ENCODE assay signal across 13 mouse cellular contexts in the genomic region with DNA sequence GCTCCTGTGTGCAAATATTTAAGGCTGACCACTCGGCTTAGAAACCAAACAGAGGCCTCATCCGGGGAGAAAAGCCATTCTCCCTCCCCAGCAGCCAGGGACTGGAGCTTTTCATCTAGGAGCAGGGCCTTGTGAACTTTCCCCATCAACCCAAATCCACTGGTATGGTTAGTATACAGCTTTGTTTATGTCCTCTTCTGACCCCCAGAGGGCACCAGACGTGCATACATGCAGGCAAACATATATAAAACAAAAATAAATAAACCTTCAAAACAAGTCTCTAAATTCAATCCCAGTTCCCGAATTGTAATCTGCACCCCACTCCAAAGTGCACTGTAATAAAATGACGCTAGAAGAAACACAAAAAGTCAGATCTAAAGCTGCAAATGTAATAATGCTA. TPM values are rescaled to one million over a fixed set of nuclear protein-coding genes. Genes with fewer than 3 reads are reported as not detected.
A peak's percentile ranks its signal among the peaks of the same experiment; 100 is the strongest.
DNase-seq lines count a peak whose midpoint lies in the region; ATAC-seq and TF ChIP-seq lines count a peak whose summit lies in the region.
"Had no signal": no experiment of that assay in that cellular context is flagged by ENCODE, and none has a peak within 500 bp of the region (broad histone marks: within the 10 kb centered on the region; RNA-seq: fewer than 3 reads in every experiment).

No protein-coding gene starts in this region.

- peak; percentile 47 for DNase-seq in liver
- DNase-seq in liver, embryonic 11.5 days (ENCODE audit: low spot score): no peak
- no peak for DNase-seq in left cerebral cortex, postnatal 4 days
- no peak for DNase-seq in gastrocnemius, adult 18-20 months (ENCODE audit: low spot score)
- DNase-seq: gastrocnemius, postnatal 36 days; right cerebral cortex, postnatal 4 days had no signal

- no peaks in the 10 kb centered on the region for H3K27me3 ChIP-seq in liver, embryonic 11.5 days (replicated peaks; ENCODE audit: control insufficient read depth, insufficient read depth, low read length)
- no peaks in the 10 kb centered on the region for H3K27me3 ChIP-seq in ES-Bruce4 (ENCODE audit: control insufficient read depth, insufficient read depth, low read length, poor library complexity, severe bottlenecking)
- H3K27me3 ChIP-seq: embryonic facial prominence, embryonic 12.5 days; hindbrain, embryonic 15.5 days; midbrain, embryonic 12.5 days had no signal

- TF ChIP-seq EP300 in ES-Bruce4 (IDR thresholded peaks at IDR 0.05; ENCODE audit: insufficient read depth, low read depth, low read length): no peak

- no peak overlapping the region for H3K4me3 ChIP-seq in liver, embryonic 11.5 days (ENCODE audit: low read depth, low read length)
- no peak overlapping the region for H3K4me3 ChIP-seq in ES-Bruce4 (ENCODE audit: low read depth, low read length)
- no peak overlapping the region for H3K4me3 ChIP-seq in bone marrow, adult 2 months (replicated peaks; ENCODE audit: control insufficient read depth, low read depth, low read length)
- H3K4me3 ChIP-seq: embryonic facial prominence, embryonic 12.5 days; hindbrain, embryonic 15.5 days; limb, embryonic 10.5 days; midbrain, embryonic 12.5 days had no signal

- no peak overlapping the region for H3K9ac ChIP-seq in liver, embryonic 11.5 days (ENCODE audit: low read depth, low read length)
- no peak overlapping the region for H3K9ac ChIP-seq in ES-Bruce4 (ENCODE audit: low read depth, poor library complexity, severe bottlenecking)
- H3K9ac ChIP-seq: embryonic facial prominence, embryonic 12.5 days; hindbrain, embryonic 15.5 days; midbrain, embryonic 12.5 days had no signal

- no peak for TF ChIP-seq POLR2A in ES-Bruce4 (IDR thresholded peaks at IDR 0.05; ENCODE audit: insufficient read depth, low read length)
- TF ChIP-seq POLR2A in bone marrow, adult 2 months (IDR thresholded peaks at IDR 0.05; ENCODE audit: borderline replicate concordance, control insufficient read depth, low read depth, low read length): no peak

- intact Hi-C loops in left cerebral cortex, postnatal 4 days (cut with DNase I): no loop called here

- no peaks in the 10 kb centered on the region for H3K9me3 ChIP-seq in liver, embryonic 11.5 days (ENCODE audit: control insufficient read depth, low read length)
- no peaks in the 10 kb centered on the region for H3K9me3 ChIP-seq in ES-Bruce4 (replicated peaks; ENCODE audit: control insufficient read depth, insufficient read depth, low read length, poor library complexity, severe bottlenecking)
- H3K9me3 ChIP-seq: embryonic facial prominence, embryonic 12.5 days; hindbrain, embryonic 15.5 days; limb, embryonic 10.5 days; midbrain, embryonic 12.5 days had no signal

- no peak overlapping the region for H3K27ac ChIP-seq in liver, embryonic 11.5 days (ENCODE audit: low read depth, low read length)
- H3K27ac ChIP-seq in ES-Bruce4 (ENCODE audit: insufficient read depth, low read length): no peak overlapping the region
- H3K27ac ChIP-seq in bone marrow, adult 2 months (ENCODE audit: control insufficient read depth, insufficient read depth, low read depth, low read length, poor library complexity): no peak overlapping the region
- H3K27ac ChIP-seq: embryonic facial prominence, embryonic 12.5 days; hindbrain, embryonic 15.5 days; limb, embryonic 10.5 days; midbrain, embryonic 12.5 days had no signal

- H3K4me2 ChIP-seq in liver, embryonic 11.5 days: no peak overlapping the region
- H3K4me2 ChIP-seq: embryonic facial prominence, embryonic 12.5 days; hindbrain, embryonic 15.5 days; midbrain, embryonic 12.5 days had no signal

- no peak for ATAC-seq in liver, embryonic 11.5 days (replicated peaks; ENCODE audit: low FRiP score)
- ATAC-seq in neutrophil, adult 5-6 weeks (ENCODE audit: extremely low read depth, insufficient number of reproducible peaks, low FRiP score, poor library complexity, severe bottlenecking): peak; percentile 44; the same call in 1 of the 2 replicates

- TF ChIP-seq CTCF in ES-Bruce4 (IDR thresholded peaks at IDR 0.05; ENCODE audit: low read depth, low read length): peak; percentile 8
- TF ChIP-seq CTCF in bone marrow, adult 2 months (IDR thresholded peaks at IDR 0.05; ENCODE audit: control insufficient read depth, insufficient read depth, low read length): peak; percentile 42

- WGBS in liver, embryonic 11.5 days: 38% methylated on average over 5 of the region's 5 CpGs
- WGBS in bone marrow, adult 2 months: 46% methylated on average over 5 of the region's 5 CpGs

- H3K4me1 ChIP-seq in liver, embryonic 11.5 days (replicated peaks; ENCODE audit: control insufficient read depth, insufficient read depth, low read length): no peaks in the 10 kb centered on the region; the same call in 1 of the 2 replicates
- peaks cover 3% of the 10 kb centered on the region for H3K4me1 ChIP-seq in ES-Bruce4 (ENCODE audit: control insufficient read depth, insufficient read depth, low read length)
- H3K4me1 ChIP-seq in bone marrow, adult 2 months (ENCODE audit: control insufficient read depth, insufficient read depth, low read length): no peaks in the 10 kb centered on the region
- H3K4me1 ChIP-seq: embryonic facial prominence, embryonic 12.5 days; hindbrain, embryonic 15.5 days; limb, embryonic 10.5 days; midbrain, embryonic 12.5 days had no signal

- H3K36me3 ChIP-seq in liver, embryonic 11.5 days (ENCODE audit: control insufficient read depth, insufficient read depth, low read length): no peaks in the 10 kb centered on the region
- no peaks in the 10 kb centered on the region for H3K36me3 ChIP-seq in ES-Bruce4 (ENCODE audit: control insufficient read depth, insufficient read depth, low read length, poor library complexity, severe bottlenecking)
- H3K36me3 ChIP-seq: embryonic facial prominence, embryonic 12.5 days; hindbrain, embryonic 15.5 days; limb, embryonic 10.5 days; midbrain, embryonic 12.5 days had no signal

RNA-seq across cellular contexts. Expression of gene Gp1ba, which starts 9.4 kb away (rescaled TPM):
- 15.3 and 16.4 TPM in 2 replicates for polyA plus RNA-seq in liver, embryonic 11.5 days (2014; fragmentation: Nextera tagmentation; extraction: Ambion mirVana)
- not detected in 2 replicates for polyA plus RNA-seq in ES-Bruce4 (2011; ENCODE audit: insufficient read depth, insufficient read length, low read depth, missing spikeins)
- polyA plus RNA-seq in bone marrow, adult 2 months (2011; ENCODE audit: insufficient read depth, insufficient read length, low replicate concordance, missing spikeins): 8.6 and 28.3 TPM in 2 replicates
- total RNA-seq in neutrophil, adult 5-6 weeks (2017): 1.4 and 1.7 TPM in 2 replicates
- under 1 TPM in 1 of 2 experiments, not detected in 1; 0.18 TPM for total RNA-seq in left cerebral cortex, postnatal 4 days (2021)
- total RNA-seq in gastrocnemius, adult 18-20 months (2021): under 1 TPM in 1 of 2 experiments, not detected in 1; 0.09 TPM
- total RNA-seq: gastrocnemius, postnatal 36 days had no signal

RNA-seq across cellular contexts. Expression of gene Chrne, which starts 10.5 kb away (rescaled TPM):
- not detected in 2 replicates for polyA plus RNA-seq in liver, embryonic 11.5 days (2014; fragmentation: Nextera tagmentation; extraction: Ambion mirVana)
- 0.56 TPM in 1 of 2 replicates, not detected in the other for polyA plus RNA-seq in ES-Bruce4 (2011; ENCODE audit: insufficient read depth, insufficient read length, low read depth, missing spikeins)
- 2.0 TPM in 1 of 2 replicates, not detected in the other for polyA plus RNA-seq in bone marrow, adult 2 months (2011; ENCODE audit: insufficient read depth, insufficient read length, low replicate concordance, missing spikeins)
- total RNA-seq in neutrophil, adult 5-6 weeks (2017): 1.7 TPM in 1 of 2 replicates, not detected in the other
- not detected for total RNA-seq in left cerebral cortex, postnatal 4 days (2021)
- 10 to 100 TPM; 14.7 to 20.6 TPM for total RNA-seq in gastrocnemius, adult 18-20 months (2021)
- polyA plus RNA-seq: embryonic facial prominence, embryonic 12.5 days; limb, embryonic 10.5 days had no signal

RNA-seq across cellular contexts. Expression of gene 4930544D05Rik, which starts 13.9 kb away (rescaled TPM):
- polyA plus RNA-seq in liver, embryonic 11.5 days (2014; fragmentation: Nextera tagmentation; extraction: Ambion mirVana): not detected in 2 replicates
- polyA plus RNA-seq in ES-Bruce4 (2011; ENCODE audit: insufficient read depth, insufficient read length, low read depth, missing spikeins): not detected in 2 replicates
- not detected in 2 replicates for polyA plus RNA-seq in bone marrow, adult 2 months (2011; ENCODE audit: insufficient read depth, insufficient read length, low replicate concordance, missing spikeins)
- not detected in 2 replicates for total RNA-seq in neutrophil, adult 5-6 weeks (2017)
- not detected for total RNA-seq in left cerebral cortex, postnatal 4 days (2021)
- not detected for total RNA-seq in gastrocnemius, adult 18-20 months (2021)
- total RNA-seq: gastrocnemius, postnatal 36 days had no signal
- polyA plus RNA-seq: embryonic facial prominence, embryonic 12.5 days; hindbrain, embryonic 15.5 days; limb, embryonic 10.5 days; midbrain, embryonic 12.5 days had no signal

RNA-seq across cellular contexts. Expression of gene Rnf167, which starts 17.5 kb away (rescaled TPM):
- polyA plus RNA-seq in liver, embryonic 11.5 days (2014; fragmentation: Nextera tagmentation; extraction: Ambion mirVana): 113 and 114 TPM in 2 replicates
- polyA plus RNA-seq in ES-Bruce4 (2011; ENCODE audit: insufficient read depth, insufficient read length, low read depth, missing spikeins): 55.2 and 61.8 TPM in 2 replicates
- 125 and 265 TPM in 2 replicates for polyA plus RNA-seq in bone marrow, adult 2 months (2011; ENCODE audit: insufficient read depth, insufficient read length, low replicate concordance, missing spikeins)
- total RNA-seq in neutrophil, adult 5-6 weeks (2017): 261 and 283 TPM in 2 replicates
- total RNA-seq in left cerebral cortex, postnatal 4 days (2021): 10 to 100 TPM; 52.1 to 52.3 TPM
- 10 to 100 TPM; 35.3 to 37.2 TPM for total RNA-seq in gastrocnemius, adult 18-20 months (2021)

RNA-seq across cellular contexts. Expression of gene Slc25a11, which starts 17.7 kb away (rescaled TPM):
- 115 and 126 TPM in 2 replicates for polyA plus RNA-seq in liver, embryonic 11.5 days (2014; fragmentation: Nextera tagmentation; extraction: Ambion mirVana)
- polyA plus RNA-seq in ES-Bruce4 (2011; ENCODE audit: insufficient read depth, insufficient read length, low read depth, missing spikeins): 45.0 and 48.0 TPM in 2 replicates
- 28.7 and 49.2 TPM in 2 replicates for polyA plus RNA-seq in bone marrow, adult 2 months (2011; ENCODE audit: insufficient read depth, insufficient read length, low replicate concordance, missing spikeins)
- 75.8 and 82.8 TPM in 2 replicates for total RNA-seq in neutrophil, adult 5-6 weeks (2017)
- 10 to 100 TPM; 88.6 to 92.5 TPM for total RNA-seq in left cerebral cortex, postnatal 4 days (2021)
- total RNA-seq in gastrocnemius, adult 18-20 months (2021): 100 to 1,000 TPM; 292 to 304 TPM
